Mouse (Mus musculus): Measurements from ENCODE around the gene Megf9.
A peak's percentile ranks its signal among the peaks of the same experiment; 100 is the strongest.

Megf9 gene

GRCm38 (mm10) chr4:70523346-70523745 lies 11.4 kb downstream of the Megf9 start:
- DNase-seq (ENCODE audit: low read depth, low spot score), result no peak

GRCm38 (mm10) chr4:70521506-70522292 lies 13.1 kb downstream of the Megf9 start:
- no peak for DNase-seq (ENCODE audit: low read depth, low spot score)

GRCm38 (mm10) chr4:70517646-70518045 lies 17.1 kb downstream of the Megf9 start:
- no peak for DNase-seq (ENCODE audit: low read depth, low spot score)

GRCm38 (mm10) chr4:70516289-70516688 lies 18.5 kb downstream of the Megf9 start:
- DNase-seq (ENCODE audit: low read depth, low spot score), result no peak

- DNase-seq (ENCODE audit: low read depth, low spot score), result no peak
Observed at GRCm38 (mm10) chr4:70515514-70515913, 19.3 kb downstream of the Megf9 start.

- DNase-seq (ENCODE audit: low read depth, low spot score), result no peak
Observed at GRCm38 (mm10) chr4:70509987-70510386, 24.8 kb downstream of the Megf9 start.

GRCm38 (mm10) chr4:70509565-70509964 lies 25.2 kb downstream of the Megf9 start:
- no peak for DNase-seq (ENCODE audit: low read depth, low spot score)

GRCm38 (mm10) chr4:70508207-70508606 lies 26.6 kb downstream of the Megf9 start:
- DNase-seq (ENCODE audit: low read depth, low spot score), result no peak

GRCm38 (mm10) chr4:70505951-70506350 lies 28.8 kb downstream of the Megf9 start:
- DNase-seq (ENCODE audit: low read depth, low spot score), result no peak

- no peak for DNase-seq (ENCODE audit: low read depth, low spot score)
Observed at GRCm38 (mm10) chr4:70503827-70504226, 31.0 kb downstream of the Megf9 start.

GRCm38 (mm10) chr4:70499285-70499684 lies 35.5 kb downstream of the Megf9 start:
- DNase-seq (ENCODE audit: low read depth, low spot score), result no peak

- no peak for DNase-seq (ENCODE audit: low read depth, low spot score)
Observed at GRCm38 (mm10) chr4:70496978-70497377, 37.8 kb downstream of the Megf9 start.

GRCm38 (mm10) chr4:70489792-70490191 lies 45.0 kb downstream of the Megf9 start:
- no peak for DNase-seq (ENCODE audit: low read depth, low spot score)

- DNase-seq (ENCODE audit: low read depth, low spot score), result no peak
Observed at GRCm38 (mm10) chr4:70488415-70488814, 46.4 kb downstream of the Megf9 start.

- no peak for DNase-seq (ENCODE audit: low read depth, low spot score)
Observed at GRCm38 (mm10) chr4:70484134-70484533, 50.7 kb downstream of the Megf9 start.

GRCm38 (mm10) chr4:70481931-70482330 lies 52.9 kb downstream of the Megf9 start:
- no peak for DNase-seq (ENCODE audit: low read depth, low spot score)

- DNase-seq (ENCODE audit: low read depth, low spot score), result no peak
Observed at GRCm38 (mm10) chr4:70471398-70471797, 63.4 kb downstream of the Megf9 start.

GRCm38 (mm10) chr4:70465921-70466689 lies 68.7 kb downstream of the Megf9 start:
- no peak for DNase-seq (ENCODE audit: low read depth, low spot score)

- DNase-seq (ENCODE audit: low read depth, low spot score), result no peak
Observed at GRCm38 (mm10) chr4:70463302-70463701, 71.5 kb downstream of the Megf9 start.

GRCm38 (mm10) chr4:70461416-70461815 lies 73.4 kb downstream of the Megf9 start:
- DNase-seq (ENCODE audit: low read depth, low spot score), result no peak

- no peak for DNase-seq (ENCODE audit: low read depth, low spot score)
Observed at GRCm38 (mm10) chr4:70452161-70452560, 82.6 kb downstream of the Megf9 start.

- DNase-seq (ENCODE audit: low read depth, low spot score), result peak; percentile 34
Observed at GRCm38 (mm10) chr4:70451750-70452149, 83.0 kb downstream of the Megf9 start.

- no peak for DNase-seq (ENCODE audit: low read depth, low spot score)
Observed at GRCm38 (mm10) chr4:70449668-70450067, 85.1 kb downstream of the Megf9 start.
